Mouse (Mus musculus) liver, adult 2 months (tissue): ENCODE results near the gene Myocd. TPM values are rescaled to one million over a fixed set of nuclear protein-coding genes. Genes with fewer than 3 reads are reported as not detected.

Source experiments
- DNase-seq: peaks from one replicate; pipeline ENCODE4 v3.0.0-alpha.2; 2011; ENCODE audit warnings: low read depth, low spot score; ENCODE audit errors: extremely low read depth
- H3K27ac ChIP-seq: fragments of 200-500 bp; replicated peaks from 2 replicates; pipeline ENCODE4 v1.5.1; 2012; ENCODE audit warnings: low read depth, mild to moderate bottlenecking, control low read depth, inconsistent platforms, low read length; ENCODE audit not compliant: insufficient read depth
- H3K27me3 ChIP-seq: fragments of 200-500 bp; 2 replicates; pipeline ENCODE4 v1.6.1; 2012; ENCODE audit warnings: mild to moderate bottlenecking, moderate library complexity, low read length, inconsistent platforms; ENCODE audit not compliant: control insufficient read depth, insufficient read depth
- H3K36me3 ChIP-seq: fragments of 200-500 bp; 2 replicates; pipeline ENCODE4 v1.6.1; 2012; ENCODE audit warnings: low read length, inconsistent platforms; ENCODE audit not compliant: control insufficient read depth, insufficient read depth
- H3K4me1 ChIP-seq: fragments of 200-500 bp; 2 replicates; pipeline ENCODE4 v1.6.1; 2011; ENCODE audit warnings: low read length; ENCODE audit not compliant: control insufficient read depth, insufficient read depth
- H3K4me3 ChIP-seq: fragments of 200-500 bp; 2 replicates; pipeline ENCODE4 v1.5.1; 2011; ENCODE audit warnings: low read depth, mild to moderate bottlenecking, control low read depth, low read length, moderate library complexity; ENCODE audit not compliant: insufficient read depth
- H3K79me2 ChIP-seq: fragments of 200-500 bp; 2 replicates; pipeline ENCODE4 v1.6.1; 2012; ENCODE audit warnings: inconsistent platforms, mild to moderate bottlenecking, low read length, moderate library complexity; ENCODE audit not compliant: control insufficient read depth, insufficient read depth
- H3K9ac ChIP-seq: fragments of 200-500 bp; 2 replicates; pipeline ENCODE4 v1.6.1; 2012; ENCODE audit warnings: low read depth, mild to moderate bottlenecking, control low read depth, inconsistent platforms, low read length
- CTCF ChIP-seq: fragments of 200-500 bp; IDR thresholded peaks from 2 replicates; pipeline ENCODE4 v1.5.1; 2011; ENCODE audit warnings: low read depth, low read length, control low read depth
- POLR2A ChIP-seq: fragments of 200-500 bp; IDR thresholded peaks from 2 replicates; pipeline ENCODE4 v1.6.1; 2011; ENCODE audit warnings: low read length, control low read depth; ENCODE audit not compliant: insufficient read depth; ENCODE audit errors: extremely low read depth
- WGBS: fragments of 180-500 bp; shearing (Covaris S2); methylation state at CpG from one replicate; pipeline ENCODE4 v1.1.7; 2018; 5-methylcytosine and 5-hydroxymethylcytosine counted together
- polyA plus RNA-seq: library from polyadenylated mRNA; depleted of rRNA; stranded (reverse); fragments of >200 nt; gene quantifications from 2 replicates; pipeline ENCODE4 v1.2.3, GENCODE M21; 2012
- total RNA-seq: library from RNA; depleted of rRNA; stranded (reverse); fragments of >200 nt; gene quantifications from 2 replicates; pipeline ENCODE4 v1.2.3, GENCODE M21; 2014

Gene Myocd
- total and polyA plus RNA-seq, 2 experiments: under 0.01 to 0.05 TPM

- Histone ChIP-seq H3K27me3 (no peaks in the 10 kb centered on the region), H3K27ac (no peak overlapping the region), H3K79me2 (no peaks in the 10 kb centered on the region), H3K4me3 (no peak overlapping the region), H3K9ac (no peak overlapping the region), H3K4me1 (no peaks in the 10 kb centered on the region), H3K36me3 (no peaks in the 10 kb centered on the region)
- no peak for DNase-seq
- TF ChIP-seq POLR2A: no peak
- no peak for TF ChIP-seq CTCF
- WGBS: 93% methylated on average over 2 of the region's 2 CpGs
These were observed 32.9 kb downstream of the Myocd start for GRCm38 (mm10) chr11:65236907-65237306.

GRCm38 (mm10) chr11:65235374-65235773 lies 34.4 kb downstream of the Myocd start:
- no peaks in the 10 kb centered on the region for H3K4me1 ChIP-seq
- no peaks in the 10 kb centered on the region for H3K79me2 ChIP-seq
- TF ChIP-seq CTCF (no peak), POLR2A (no peak)
- WGBS: 45% methylated on average over 2 of the region's 2 CpGs
- H3K36me3 ChIP-seq: no peaks in the 10 kb centered on the region
- H3K4me3 ChIP-seq: no peak overlapping the region
- H3K27me3 ChIP-seq: no peaks in the 10 kb centered on the region
- no peak overlapping the region for H3K9ac ChIP-seq
- DNase-seq: no peak
- no peak overlapping the region for H3K27ac ChIP-seq

- no peak for DNase-seq
- Histone ChIP-seq H3K9ac (no peak overlapping the region), H3K27me3 (no peaks in the 10 kb centered on the region), H3K27ac (no peak overlapping the region), H3K4me3 (no peak overlapping the region), H3K36me3 (no peaks in the 10 kb centered on the region), H3K79me2 (no peaks in the 10 kb centered on the region), H3K4me1 (no peaks in the 10 kb centered on the region)
- TF ChIP-seq CTCF: no peak
- TF ChIP-seq POLR2A: no peak
- 80% methylated on average over 4 of the region's 4 CpGs for WGBS
These were observed 38.0 kb downstream of the Myocd start for GRCm38 (mm10) chr11:65231771-65232170.

GRCm38 (mm10) chr11:65226766-65227165 lies 43.0 kb downstream of the Myocd start:
- H3K9ac ChIP-seq: no peak overlapping the region
- 44% methylated on average over 10 of the region's 10 CpGs for WGBS
- DNase-seq: no peak
- H3K27ac ChIP-seq: no peak overlapping the region
- H3K36me3 ChIP-seq: no peaks in the 10 kb centered on the region
- no peak for TF ChIP-seq POLR2A
- TF ChIP-seq CTCF: no peak
- H3K4me1 ChIP-seq: no peaks in the 10 kb centered on the region
- H3K27me3 ChIP-seq: no peaks in the 10 kb centered on the region
- no peak overlapping the region for H3K4me3 ChIP-seq
- H3K79me2 ChIP-seq: no peaks in the 10 kb centered on the region

GRCm38 (mm10) chr11:65214954-65215629 lies 54.7 kb downstream of the Myocd start:
- no peak overlapping the region for H3K9ac ChIP-seq
- no peak overlapping the region for H3K4me3 ChIP-seq
- H3K27ac ChIP-seq: no peak overlapping the region
- H3K79me2 ChIP-seq: no peaks in the 10 kb centered on the region
- TF ChIP-seq CTCF (no peak), POLR2A (no peak)
- H3K27me3 ChIP-seq: no peaks in the 10 kb centered on the region
- H3K4me1 ChIP-seq: no peaks in the 10 kb centered on the region
- no peak for DNase-seq
- H3K36me3 ChIP-seq: no peaks in the 10 kb centered on the region
- WGBS: 69% methylated on average over 9 of the region's 9 CpGs

- Histone ChIP-seq H3K27me3 (no peaks in the 10 kb centered on the region), H3K36me3 (no peaks in the 10 kb centered on the region), H3K27ac (no peak overlapping the region), H3K9ac (no peak overlapping the region), H3K4me3 (no peak overlapping the region), H3K79me2 (no peaks in the 10 kb centered on the region), H3K4me1 (no peaks in the 10 kb centered on the region)
- 73% methylated on average over 2 of the region's 2 CpGs for WGBS
- no peak for TF ChIP-seq CTCF
- no peak for TF ChIP-seq POLR2A
- no peak for DNase-seq
These were observed 56.0 kb downstream of the Myocd start for GRCm38 (mm10) chr11:65213806-65214205.
